Mouse (Mus musculus) erythroblast, embryonic 14.5 days (primary cell): ENCODE data around the gene Naa25.

Experiments used
- GATA1 ChIP-seq: IDR thresholded peaks from 2 replicates; pipeline ENCODE4 v1.6.1; 2012; ENCODE audit warnings: low read length, inconsistent platforms, mixed read lengths
- TAL1 ChIP-seq: IDR thresholded peaks from 3 replicates; pipeline ENCODE4 v1.6.1; 2012; ENCODE audit warnings: low read length, inconsistent platforms, mixed read lengths

DNA sequence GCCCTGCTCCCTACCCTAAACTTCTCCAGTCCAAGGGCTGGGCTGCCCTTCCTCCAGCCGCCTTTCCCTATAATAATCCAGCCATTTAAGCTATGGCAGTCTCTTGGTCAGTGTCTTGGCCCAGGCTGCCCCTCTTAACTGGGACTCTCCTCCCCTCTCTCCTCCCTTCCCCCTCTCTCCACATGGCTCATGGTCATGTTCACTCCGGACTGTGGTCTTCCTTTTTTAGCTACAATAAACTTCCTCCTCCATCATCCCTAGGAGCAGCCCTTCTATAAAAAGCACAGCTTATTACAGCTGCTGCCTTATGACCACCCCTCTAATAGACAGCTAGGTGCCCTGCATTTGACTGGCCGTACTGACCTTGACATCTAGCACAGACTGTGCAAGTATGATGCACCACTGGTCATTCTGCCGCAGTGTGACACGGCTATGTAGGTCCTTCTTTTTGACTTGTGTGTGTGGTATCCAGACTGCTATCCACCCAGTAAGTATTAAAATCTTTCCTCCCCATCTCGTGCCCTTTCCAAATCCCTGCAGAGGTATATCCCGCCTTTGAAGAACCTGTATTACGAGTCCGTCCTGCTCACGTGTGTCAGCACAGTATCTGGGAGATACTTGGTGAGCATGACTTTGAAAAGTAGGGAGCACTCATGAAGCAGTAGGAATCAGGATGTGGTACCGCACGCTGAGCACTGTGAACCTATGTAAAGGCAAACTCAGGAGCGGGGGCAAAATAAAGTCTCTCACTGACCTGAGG lies 56.2 kb downstream of the Naa25 start:
- TF ChIP-seq GATA1, result no peak
- no peak for TF ChIP-seq TAL1
